Mouse (Mus musculus) stomach, postnatal 0 days (tissue): ENCODE results near the gene Gpr89. TPM values are rescaled to one million over a fixed set of nuclear protein-coding genes. Genes with fewer than 3 reads are reported as not detected.

ENCODE experiments used
- ATAC-seq: fragments of 200-750 bp; cut with Nextera tagmentation; 2 replicates; pipeline ENCODE4 v1.8.0; 2017; ENCODE audit not compliant: low FRiP score, low TSS enrichment
- DNase-seq: peaks from one replicate; pipeline ENCODE4 v3.0.0-alpha.2; 2016; ENCODE audit warnings: low spot score
- H3K27ac ChIP-seq: fragments of 300-500 bp; sonication (generic); replicated peaks from 2 replicates; pipeline ENCODE4 v1.5.1; 2014; ENCODE audit warnings: mild to moderate bottlenecking, control low read depth
- H3K27me3 ChIP-seq: fragments of 300-500 bp; sonication (generic); 2 replicates; pipeline ENCODE4 v1.6.1; 2014; ENCODE audit warnings: low read length; ENCODE audit not compliant: control insufficient read depth, insufficient read depth
- H3K36me3 ChIP-seq: fragments of 300-500 bp; sonication (generic); 2 replicates; pipeline ENCODE4 v1.6.1; 2014; ENCODE audit warnings: low read length, mixed read lengths; ENCODE audit not compliant: control insufficient read depth, insufficient read depth
- H3K4me1 ChIP-seq: fragments of 300-500 bp; sonication (generic); replicated peaks from 2 replicates; pipeline ENCODE4 v1.6.1; 2014; ENCODE audit warnings: antibody characterized with exemption; ENCODE audit not compliant: control insufficient read depth, insufficient read depth
- H3K4me2 ChIP-seq: fragments of 300-500 bp; sonication (generic); replicated peaks from 2 replicates; pipeline ENCODE4 v1.6.1; 2014; ENCODE audit warnings: low read depth, mild to moderate bottlenecking, control low read depth, moderate library complexity
- H3K4me3 ChIP-seq: fragments of 300-500 bp; sonication (generic); 2 replicates; pipeline ENCODE4 v1.5.1; 2014; ENCODE audit warnings: low read depth, low read length, control low read depth
- H3K9ac ChIP-seq: fragments of 300-500 bp; sonication (generic); 2 replicates; pipeline ENCODE4 v1.6.1; 2014; ENCODE audit warnings: mild to moderate bottlenecking, low read length, control low read depth, mixed read lengths
- H3K9me3 ChIP-seq: fragments of 300-500 bp; sonication (generic); 2 replicates; pipeline ENCODE4 v1.6.1; 2016; ENCODE audit warnings: low read length; ENCODE audit not compliant: control insufficient read depth
- CTCF ChIP-seq: IDR thresholded peaks from 2 replicates; pipeline ENCODE4 v1.5.1; 2016; ENCODE audit warnings: antibody characterized with exemption, low read depth, mild to moderate bottlenecking, moderate library complexity
- EP300 ChIP-seq: optimal IDR thresholded peaks from 2 replicates; pipeline ENCODE3; 2016; ENCODE audit warnings: antibody characterized with exemption
- WGBS: fragments of 180-500 bp; shearing (Covaris S2); extraction: QIAGEN DNeasy Blood & Tissue Kit; methylation state at CpG from one replicate; pipeline ENCODE4 v1.1.7; 2014; 5-methylcytosine and 5-hydroxymethylcytosine counted together
- polyA plus RNA-seq: library from polyadenylated mRNA; unstranded; fragments of >200 nt; fragmentation: Nextera tagmentation; extraction: Ambion mirVana; gene quantifications from 2 replicates; pipeline ENCODE4 v1.2.1, GENCODE M21; 2015

Gene Gpr89
- polyA plus RNA-seq, 1 experiment from 2014 or later, result 28.5 TPM

GRCm38 (mm10) chr3:96902336-96902999, 2.7 kb downstream of the Gpr89 start:
- Histone ChIP-seq H3K9ac (no peak overlapping the region), H3K4me1 (no peaks in the 10 kb centered on the region), H3K4me2 (no peak overlapping the region), H3K27me3 (no peaks in the 10 kb centered on the region), H3K27ac (no peak overlapping the region), H3K9me3 (no peaks in the 10 kb centered on the region), H3K4me3 (no peak overlapping the region), H3K36me3 (no peaks in the 10 kb centered on the region; the same call in 1 of the 2 replicates)
- DNase-seq (no peak), ATAC-seq (no peak)
- TF ChIP-seq EP300 (no peak), CTCF (no peak)
- WGBS, result 93% methylated on average over 4 of the region's 4 CpGs

GRCm38 (mm10) chr3:96883690-96884089, 21.5 kb downstream of the Gpr89 start:
- Histone ChIP-seq H3K9me3 (no peaks in the 10 kb centered on the region), H3K4me2 (no peak overlapping the region), H3K27ac (no peak overlapping the region), H3K27me3 (no peaks in the 10 kb centered on the region), H3K9ac (no peak overlapping the region), H3K4me3 (no peak overlapping the region), H3K36me3 (peaks cover 9% of the 10 kb centered on the region), H3K4me1 (no peaks in the 10 kb centered on the region)
- TF ChIP-seq CTCF, result no peak
- no peak for TF ChIP-seq EP300
- ATAC-seq (no peak), DNase-seq (no peak)
- WGBS, result 91% methylated on average over 7 of the region's 7 CpGs

GRCm38 (mm10) chr3:96882061-96882849, 22.9 kb downstream of the Gpr89 start:
- Histone ChIP-seq H3K4me3 (no peak overlapping the region), H3K4me1 (no peaks in the 10 kb centered on the region), H3K27me3 (no peaks in the 10 kb centered on the region), H3K9me3 (no peaks in the 10 kb centered on the region), H3K9ac (no peak overlapping the region), H3K4me2 (no peak overlapping the region), H3K27ac (no peak overlapping the region), H3K36me3 (peaks cover 13% of the 10 kb centered on the region)
- ATAC-seq (no peak), DNase-seq (no peak)
- TF ChIP-seq CTCF, result no peak
- no peak for TF ChIP-seq EP300
- WGBS, result 92% methylated on average over 14 of the region's 14 CpGs

GRCm38 (mm10) chr3:96881557-96881956, 23.6 kb downstream of the Gpr89 start:
- Histone ChIP-seq H3K9ac (no peak overlapping the region), H3K27ac (no peak overlapping the region), H3K27me3 (no peaks in the 10 kb centered on the region), H3K36me3 (peaks cover 13% of the 10 kb centered on the region), H3K4me1 (no peaks in the 10 kb centered on the region), H3K9me3 (no peaks in the 10 kb centered on the region), H3K4me3 (no peak overlapping the region), H3K4me2 (no peak overlapping the region)
- ATAC-seq, result no peak
- no peak for DNase-seq
- 80% methylated on average over 6 of the region's 6 CpGs for WGBS
- TF ChIP-seq EP300 (no peak), CTCF (no peak)

DNA sequence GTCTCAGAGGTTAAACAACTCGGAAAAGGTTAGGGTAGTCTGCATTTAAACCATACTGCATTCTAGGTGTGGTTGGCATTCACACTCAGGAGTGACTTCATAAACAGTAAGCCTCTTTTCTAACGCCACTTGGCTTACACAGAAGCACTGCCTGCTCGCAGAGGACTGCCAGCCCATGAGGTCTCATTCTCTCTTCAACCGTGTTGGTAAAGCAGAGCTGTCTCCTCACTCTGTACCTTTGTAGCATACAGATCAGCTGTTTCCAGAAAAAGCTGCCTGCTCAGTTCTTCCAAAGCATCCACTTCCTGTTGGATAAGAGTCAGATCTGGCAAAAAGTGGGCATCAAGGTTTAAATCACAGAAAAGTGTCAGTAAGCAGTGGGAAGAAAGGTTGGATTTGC, 24.8 kb downstream of the Gpr89 start:
- no peak overlapping the region for H3K9ac ChIP-seq
- WGBS, result 84% methylated on average over 4 of the region's 4 CpGs
- no peaks in the 10 kb centered on the region for H3K9me3 ChIP-seq
- H3K27ac ChIP-seq, result no peak overlapping the region
- no peaks in the 10 kb centered on the region for H3K4me1 ChIP-seq
- no peak overlapping the region for H3K4me2 ChIP-seq
- H3K27me3 ChIP-seq, result no peaks in the 10 kb centered on the region
- no peak for ATAC-seq
- no peak overlapping the region for H3K4me3 ChIP-seq
- DNase-seq, result no peak
- TF ChIP-seq CTCF (no peak), EP300 (no peak)
- peaks cover 10% of the 10 kb centered on the region for H3K36me3 ChIP-seq

DNA sequence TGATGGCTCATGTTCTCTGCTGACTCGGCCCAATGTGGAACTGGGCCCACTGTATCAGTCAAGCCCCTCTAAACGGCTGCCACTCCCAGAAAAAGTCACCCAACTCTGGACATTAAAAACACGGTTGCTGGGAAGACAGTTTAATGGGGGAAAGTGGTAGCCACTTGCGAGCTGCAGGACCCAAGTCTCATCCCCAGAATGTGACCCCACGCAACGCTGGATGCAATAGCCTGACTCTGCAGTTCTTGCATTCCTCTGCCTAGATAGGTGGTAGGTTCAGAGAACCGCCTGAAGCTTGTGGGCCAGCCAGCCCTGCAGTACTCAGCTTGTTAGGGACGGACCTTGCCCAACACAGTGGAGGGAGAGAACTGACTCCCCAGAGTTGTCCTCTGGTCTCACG, 25.6 kb downstream of the Gpr89 start:
- WGBS, result 87% methylated on average over 9 of the region's 9 CpGs
- H3K9me3 ChIP-seq, result no peaks in the 10 kb centered on the region
- no peak overlapping the region for H3K9ac ChIP-seq
- no peaks in the 10 kb centered on the region for H3K4me1 ChIP-seq
- DNase-seq (no peak), ATAC-seq (no peak)
- peaks cover 10% of the 10 kb centered on the region for H3K36me3 ChIP-seq
- H3K4me3 ChIP-seq, result no peak overlapping the region
- no peak for TF ChIP-seq CTCF
- TF ChIP-seq EP300, result no peak
- H3K27me3 ChIP-seq, result no peaks in the 10 kb centered on the region
- no peak overlapping the region for H3K27ac ChIP-seq
- no peak overlapping the region for H3K4me2 ChIP-seq
